Mouse (Mus musculus) frontal cortex, postnatal 25 days (tissue): ENCODE results near the gene Ice1.

Source experiments
- DNase-seq, 2 experiments: peaks; one replicate each; pipeline ENCODE4 v3.0.0; 2022; ENCODE audit warnings: low spot score in 2 of 2

Ice1 gene

GRCm38 (mm10) chr13:70637282-70637661, at the start of gene Ice1:
Gene Ice1 (minus strand): TSS chr13:70637634.
- no peak for DNase-seq

- no peak for DNase-seq
Observed at GRCm38 (mm10) chr13:70685825-70686224, 48.4 kb upstream of the Ice1 start.

GRCm38 (mm10) chr13:70684976-70685609, 47.7 kb upstream of the Ice1 start:
- no peak for DNase-seq

- DNase-seq, result no peak
Observed at GRCm38 (mm10) chr13:70681411-70682183, 44.2 kb upstream of the Ice1 start.

- no peak for DNase-seq
Observed at GRCm38 (mm10) chr13:70680316-70680715, 42.9 kb upstream of the Ice1 start.

- no peak for DNase-seq
Observed at GRCm38 (mm10) chr13:70677689-70678088, 40.3 kb upstream of the Ice1 start.

- DNase-seq, result no peak
Observed at GRCm38 (mm10) chr13:70676243-70677183, 39.1 kb upstream of the Ice1 start.

GRCm38 (mm10) chr13:70674998-70675397, 37.6 kb upstream of the Ice1 start:
- no peak for DNase-seq

- DNase-seq, result no peak
Observed at GRCm38 (mm10) chr13:70670080-70670479, 32.6 kb upstream of the Ice1 start.

GRCm38 (mm10) chr13:70659715-70660114, 22.3 kb upstream of the Ice1 start:
- DNase-seq, result no peak

- no peak for DNase-seq
Observed at GRCm38 (mm10) chr13:70656741-70657140, 19.3 kb upstream of the Ice1 start.

GRCm38 (mm10) chr13:70656329-70656728, 18.9 kb upstream of the Ice1 start:
- no peak for DNase-seq

GRCm38 (mm10) chr13:70655570-70655969, 18.1 kb upstream of the Ice1 start:
- DNase-seq, result no peak

- no peak for DNase-seq
Observed at GRCm38 (mm10) chr13:70654091-70654770, 16.8 kb upstream of the Ice1 start.

- no peak for DNase-seq
Observed at GRCm38 (mm10) chr13:70653457-70653856, 16.0 kb upstream of the Ice1 start.

GRCm38 (mm10) chr13:70650011-70650436, 12.6 kb upstream of the Ice1 start:
- no peak for DNase-seq

GRCm38 (mm10) chr13:70645968-70646505, 8.6 kb upstream of the Ice1 start:
- no peak for DNase-seq

- DNase-seq, result no peak
Observed at GRCm38 (mm10) chr13:70644083-70644462, 6.6 kb upstream of the Ice1 start.

- DNase-seq, result peak; percentile 42 to 60
Observed at GRCm38 (mm10) chr13:70643408-70644082, 6.1 kb upstream of the Ice1 start.

GRCm38 (mm10) chr13:70641941-70642340, 4.5 kb upstream of the Ice1 start:
- DNase-seq, result no peak

GRCm38 (mm10) chr13:70641381-70641780, 3.9 kb upstream of the Ice1 start:
- DNase-seq, result no peak
